Mouse (Mus musculus) liver, postnatal 0 days (tissue): Measurements from ENCODE around the gene Mlf2.

ENCODE experiments used
- CTCF ChIP-seq: sonication (generic); IDR thresholded peaks from 2 replicates; pipeline ENCODE4 v1.5.1; 2016; ENCODE audit warnings: antibody characterized with exemption, low read depth
- EP300 ChIP-seq: IDR thresholded peaks from 2 replicates; pipeline ENCODE4 v1.6.1; 2016; ENCODE audit warnings: antibody characterized with exemption, low read depth, mild to moderate bottlenecking

DNA sequence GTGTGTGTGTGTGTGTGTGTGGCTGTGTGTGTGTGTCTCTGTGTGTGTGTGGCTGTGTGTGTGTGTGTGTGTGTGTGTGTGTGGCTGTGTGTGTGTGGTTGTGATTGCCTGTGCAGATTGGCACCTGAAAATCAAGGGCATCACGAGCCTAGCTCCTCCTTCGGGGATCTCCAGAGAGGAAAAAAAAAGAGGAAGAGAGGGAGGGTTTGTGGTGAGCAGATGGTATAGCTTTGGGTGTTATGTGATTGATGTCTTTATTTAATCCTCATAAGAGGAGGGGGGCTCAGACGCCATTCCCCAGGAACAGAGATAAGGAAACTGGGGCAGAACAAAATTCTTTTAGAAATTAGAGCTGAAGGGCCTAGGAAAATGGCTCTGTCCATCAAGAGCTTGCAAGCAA lies 32.8 kb upstream of the Mlf2 start:
- TF ChIP-seq CTCF: no peak
- TF ChIP-seq EP300: no peak
